Mouse (Mus musculus): Measurements from ENCODE around the gene Rhbdd1. TPM values are rescaled to one million over a fixed set of nuclear protein-coding genes. Genes with fewer than 3 reads are reported as not detected.
A peak's percentile ranks its signal among the peaks of the same experiment; 100 is the strongest.

Gene Rhbdd1
- polyA plus RNA-seq, 1 experiment from 2014 or later: 11.0 TPM

GRCm38 (mm10) chr1:82304483-82304882, 11.8 kb upstream of the Rhbdd1 start:
- Histone ChIP-seq H3K27ac (no peak overlapping the region), H3K27me3 (ENCODE audit: insufficient read depth, poor library complexity, severe bottlenecking) (no peaks in the 10 kb centered on the region), H3K4me3 (no peak overlapping the region), H3K36me3 (no peaks in the 10 kb centered on the region), H3K9me3 (no peaks in the 10 kb centered on the region), H3K4me1 (no peaks in the 10 kb centered on the region)
- WGBS: 67% methylated on average over 3 of the region's 3 CpGs
- no peak for DNase-seq (ENCODE audit: low spot score)

GRCm38 (mm10) chr1:82316746-82317126, 484 bp downstream of the Rhbdd1 start:
- WGBS: 0% methylated on average over 25 of the region's 26 CpGs
- peak overlapping the region; percentile 86 for H3K4me3 ChIP-seq
- no peaks in the 10 kb centered on the region for H3K9me3 ChIP-seq
- H3K4me1 ChIP-seq: peaks cover 7% of the 10 kb centered on the region
- H3K27ac ChIP-seq: peak overlapping the region; percentile 97
- H3K27me3 ChIP-seq (ENCODE audit: insufficient read depth, poor library complexity, severe bottlenecking): no peaks in the 10 kb centered on the region
- H3K36me3 ChIP-seq: no peaks in the 10 kb centered on the region
- DNase-seq (ENCODE audit: low spot score): no peak

GRCm38 (mm10) chr1:82320456-82320855, 4.2 kb downstream of the Rhbdd1 start:
- H3K27me3 ChIP-seq (ENCODE audit: insufficient read depth, poor library complexity, severe bottlenecking): no peaks in the 10 kb centered on the region
- H3K4me1 ChIP-seq: peaks cover 7% of the 10 kb centered on the region
- no peak for DNase-seq (ENCODE audit: low spot score)
- WGBS: 88% methylated on average over 6 of the region's 6 CpGs
- no peak overlapping the region for H3K27ac ChIP-seq
- H3K4me3 ChIP-seq: no peak overlapping the region
- H3K36me3 ChIP-seq: no peaks in the 10 kb centered on the region
- no peaks in the 10 kb centered on the region for H3K9me3 ChIP-seq

- Histone ChIP-seq H3K36me3 (no peaks in the 10 kb centered on the region), H3K4me3 (no peak overlapping the region), H3K9me3 (no peaks in the 10 kb centered on the region), H3K4me1 (peaks cover 6% of the 10 kb centered on the region), H3K27me3 (ENCODE audit: insufficient read depth, poor library complexity, severe bottlenecking) (no peaks in the 10 kb centered on the region), H3K27ac (no peak overlapping the region)
- DNase-seq (ENCODE audit: low spot score): no peak
- 87% methylated on average over 10 of the region's 10 CpGs for WGBS
Observed at GRCm38 (mm10) chr1:82320864-82321263, 4.6 kb downstream of the Rhbdd1 start.

GRCm38 (mm10) chr1:82321441-82321840, 5.2 kb downstream of the Rhbdd1 start:
- Histone ChIP-seq H3K4me1 (peaks cover 3% of the 10 kb centered on the region; the same call in 1 of the 2 replicates), H3K36me3 (no peaks in the 10 kb centered on the region), H3K27me3 (ENCODE audit: insufficient read depth, poor library complexity, severe bottlenecking) (no peaks in the 10 kb centered on the region), H3K4me3 (no peak overlapping the region), H3K27ac (no peak overlapping the region), H3K9me3 (no peaks in the 10 kb centered on the region)
- 80% methylated on average over 1 of the region's 1 CpGs for WGBS
- no peak for DNase-seq (ENCODE audit: low spot score)

GRCm38 (mm10) chr1:82324131-82324785, 8.0 kb downstream of the Rhbdd1 start:
- H3K9me3 ChIP-seq: no peaks in the 10 kb centered on the region
- no peak overlapping the region for H3K4me3 ChIP-seq
- H3K36me3 ChIP-seq: no peaks in the 10 kb centered on the region
- H3K27me3 ChIP-seq (ENCODE audit: insufficient read depth, poor library complexity, severe bottlenecking): no peaks in the 10 kb centered on the region
- DNase-seq (ENCODE audit: low spot score): no peak
- no peaks in the 10 kb centered on the region; the same call in 1 of the 2 replicates for H3K4me1 ChIP-seq
- 49% methylated on average over 4 of the region's 4 CpGs for WGBS
- H3K27ac ChIP-seq: no peak overlapping the region

DNA sequence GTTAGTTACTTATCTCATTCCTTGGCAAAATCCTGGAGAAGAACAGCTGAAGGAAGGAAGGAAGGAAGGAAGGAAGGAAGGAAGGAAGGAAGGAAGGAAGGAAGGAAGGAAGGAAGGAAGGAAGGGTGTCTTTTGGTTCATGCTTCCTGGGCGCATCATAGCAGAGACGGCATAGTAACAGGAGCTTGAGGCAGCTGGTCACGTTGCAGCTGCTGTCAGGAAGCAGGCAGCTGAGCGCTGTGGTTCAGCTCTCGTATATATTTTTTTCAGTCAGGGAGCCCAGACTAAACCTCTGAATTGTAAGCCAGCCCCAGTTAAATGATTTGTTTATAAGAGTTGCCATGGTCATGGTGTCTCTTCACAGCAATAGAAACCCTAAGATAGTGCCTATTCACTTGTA, 9.9 kb downstream of the Rhbdd1 start:
- WGBS: 89% methylated on average over 5 of the region's 5 CpGs
- no peaks in the 10 kb centered on the region for H3K9me3 ChIP-seq
- H3K4me1 ChIP-seq: no peaks in the 10 kb centered on the region; the same call in 1 of the 2 replicates
- no peak for DNase-seq (ENCODE audit: low spot score)
- H3K27ac ChIP-seq: no peak overlapping the region
- H3K36me3 ChIP-seq: no peaks in the 10 kb centered on the region
- no peaks in the 10 kb centered on the region for H3K27me3 ChIP-seq (ENCODE audit: insufficient read depth, poor library complexity, severe bottlenecking)
- no peak overlapping the region for H3K4me3 ChIP-seq

- Histone ChIP-seq H3K4me3 (no peak overlapping the region), H3K27ac (no peak overlapping the region), H3K27me3 (ENCODE audit: insufficient read depth, poor library complexity, severe bottlenecking) (no peaks in the 10 kb centered on the region), H3K36me3 (no peaks in the 10 kb centered on the region), H3K4me1 (no peaks in the 10 kb centered on the region; the same call in 1 of the 2 replicates), H3K9me3 (no peaks in the 10 kb centered on the region)
- 87% methylated on average over 7 of the region's 7 CpGs for WGBS
- no peak for DNase-seq (ENCODE audit: low spot score)
Observed at GRCm38 (mm10) chr1:82328033-82328775, 12.0 kb downstream of the Rhbdd1 start.

- H3K36me3 ChIP-seq: no peaks in the 10 kb centered on the region
- H3K4me1 ChIP-seq: no peaks in the 10 kb centered on the region
- WGBS: 70% methylated on average over 4 of the region's 4 CpGs
- no peak for DNase-seq (ENCODE audit: low spot score)
- no peaks in the 10 kb centered on the region for H3K9me3 ChIP-seq
- H3K27ac ChIP-seq: no peak overlapping the region
- H3K4me3 ChIP-seq: no peak overlapping the region
- H3K27me3 ChIP-seq (ENCODE audit: insufficient read depth, poor library complexity, severe bottlenecking): no peaks in the 10 kb centered on the region
Observed at GRCm38 (mm10) chr1:82329237-82329953, 13.1 kb downstream of the Rhbdd1 start.

GRCm38 (mm10) chr1:82329954-82330247, 13.6 kb downstream of the Rhbdd1 start:
- Histone ChIP-seq H3K27ac (no peak overlapping the region), H3K27me3 (ENCODE audit: insufficient read depth, poor library complexity, severe bottlenecking) (no peaks in the 10 kb centered on the region), H3K4me3 (no peak overlapping the region), H3K36me3 (no peaks in the 10 kb centered on the region), H3K4me1 (no peaks in the 10 kb centered on the region), H3K9me3 (no peaks in the 10 kb centered on the region)
- no peak for DNase-seq (ENCODE audit: low spot score)

- H3K27me3 ChIP-seq (ENCODE audit: insufficient read depth, poor library complexity, severe bottlenecking): no peaks in the 10 kb centered on the region
- H3K9me3 ChIP-seq: no peaks in the 10 kb centered on the region
- no peak for DNase-seq (ENCODE audit: low spot score)
- no peak overlapping the region for H3K4me3 ChIP-seq
- WGBS: 85% methylated on average over 3 of the region's 3 CpGs
- no peaks in the 10 kb centered on the region for H3K36me3 ChIP-seq
- no peak overlapping the region for H3K27ac ChIP-seq
- no peaks in the 10 kb centered on the region for H3K4me1 ChIP-seq
Observed at GRCm38 (mm10) chr1:82334506-82334905, 18.3 kb downstream of the Rhbdd1 start.

- 97% methylated on average over 2 of the region's 2 CpGs for WGBS
- no peak overlapping the region for H3K27ac ChIP-seq
- DNase-seq (ENCODE audit: low spot score): no peak
- no peaks in the 10 kb centered on the region; the same call in 1 of the 2 replicates for H3K27me3 ChIP-seq (ENCODE audit: insufficient read depth, poor library complexity, severe bottlenecking)
- H3K4me3 ChIP-seq: no peak overlapping the region
- H3K36me3 ChIP-seq: no peaks in the 10 kb centered on the region
- H3K9me3 ChIP-seq: no peaks in the 10 kb centered on the region
- H3K4me1 ChIP-seq: no peaks in the 10 kb centered on the region
Observed at GRCm38 (mm10) chr1:82353089-82353488, 36.8 kb downstream of the Rhbdd1 start.

DNA sequence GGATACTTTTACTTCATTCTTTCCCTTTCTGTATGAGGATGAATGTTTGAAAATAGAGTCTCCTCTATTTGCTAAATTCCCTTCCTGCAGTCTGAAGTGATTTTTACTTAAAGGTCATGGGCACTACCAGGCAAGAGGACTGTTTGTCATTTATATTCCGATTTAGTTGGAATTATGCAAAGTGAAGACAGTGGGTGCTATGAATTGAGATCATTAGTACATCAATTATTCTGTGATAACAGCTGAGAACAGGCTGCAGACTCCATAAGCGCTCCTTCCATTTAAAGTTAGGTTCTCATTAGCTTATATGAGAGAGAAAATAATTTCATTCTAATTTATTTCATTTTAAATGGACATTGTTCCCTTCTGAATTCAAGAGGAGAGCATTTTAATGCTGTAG, 37.5 kb downstream of the Rhbdd1 start:
- H3K27ac ChIP-seq: no peak overlapping the region
- H3K36me3 ChIP-seq: no peaks in the 10 kb centered on the region
- H3K4me1 ChIP-seq: peaks cover 7% of the 10 kb centered on the region
- H3K27me3 ChIP-seq (ENCODE audit: insufficient read depth, poor library complexity, severe bottlenecking): no peaks in the 10 kb centered on the region; the same call in 1 of the 2 replicates
- no peak for DNase-seq (ENCODE audit: low spot score)
- no peaks in the 10 kb centered on the region for H3K9me3 ChIP-seq
- H3K4me3 ChIP-seq: no peak overlapping the region
- WGBS: 87% methylated on average over 2 of the region's 2 CpGs

Data from heart, embryonic 10.5 days (tissue).